Mouse (Mus musculus): ENCODE results near the gene Foxj2. TPM values are rescaled to one million over a fixed set of nuclear protein-coding genes. Genes with fewer than 3 reads are reported as not detected.

The Foxj2 gene
- polyA plus RNA-seq, 1 experiment from 2014 or later, result 7.8 TPM

GRCm38 (mm10) chr6:122820071-122820798, 521 bp downstream of the Foxj2 start:
- Histone ChIP-seq H3K27me3 (replicated peaks) (no peaks in the 10 kb centered on the region), H3K9me3 (replicated peaks) (no peaks in the 10 kb centered on the region), H3K4me2 (peak overlapping the region; percentile 90), H3K4me3 (peak overlapping the region; percentile 82), H3K36me3 (peaks cover 4% of the 10 kb centered on the region), H3K4me1 (replicated peaks) (peaks cover 42% of the 10 kb centered on the region), H3K27ac (ENCODE audit: poor library complexity, severe bottlenecking) (peak overlapping the region; percentile 80), H3K9ac (peak overlapping the region; percentile 94)
- peak; percentile 68 for ATAC-seq (ENCODE audit: insufficient number of reproducible peaks, low FRiP score)
- 0% methylated on average over 38 of the region's 38 CpGs for WGBS

GRCm38 (mm10) chr6:122820799-122821650, 1.3 kb downstream of the Foxj2 start:
- no peak for ATAC-seq (ENCODE audit: insufficient number of reproducible peaks, low FRiP score)

GRCm38 (mm10) chr6:122821822-122822221, 2.1 kb downstream of the Foxj2 start:
- WGBS, result 70% methylated on average over 9 of the region's 9 CpGs
- H3K4me2 ChIP-seq, result peak overlapping the region; percentile 90
- peaks cover 4% of the 10 kb centered on the region for H3K36me3 ChIP-seq
- peaks cover 55% of the 10 kb centered on the region for H3K4me1 ChIP-seq (replicated peaks)
- H3K9me3 ChIP-seq (replicated peaks), result no peaks in the 10 kb centered on the region
- H3K27ac ChIP-seq (ENCODE audit: poor library complexity, severe bottlenecking), result no peak overlapping the region
- ATAC-seq (ENCODE audit: insufficient number of reproducible peaks, low FRiP score), result no peak
- no peaks in the 10 kb centered on the region for H3K27me3 ChIP-seq (replicated peaks)
- peak overlapping the region; percentile 82; the same call in 1 of the 2 replicates for H3K4me3 ChIP-seq
- peak overlapping the region; percentile 94; the same call in 1 of the 2 replicates for H3K9ac ChIP-seq

More at GRCm38 (mm10) chr6:122820799-122821650, 1.3 kb downstream of the Foxj2 start:
- H3K4me2 ChIP-seq, result peak overlapping the region; percentile 90
- H3K9ac ChIP-seq, result peak overlapping the region; percentile 94
- no peaks in the 10 kb centered on the region for H3K9me3 ChIP-seq (replicated peaks)
- H3K36me3 ChIP-seq, result peaks cover 4% of the 10 kb centered on the region
- 29% methylated on average over 15 of the region's 15 CpGs for WGBS
- H3K4me3 ChIP-seq, result peak overlapping the region; percentile 82
- no peaks in the 10 kb centered on the region for H3K27me3 ChIP-seq (replicated peaks)
- peaks cover 50% of the 10 kb centered on the region for H3K4me1 ChIP-seq (replicated peaks)
- H3K27ac ChIP-seq (ENCODE audit: poor library complexity, severe bottlenecking), result no peak overlapping the region

- H3K4me3 ChIP-seq, result no peak overlapping the region
- 0 out of 2 replicates have a peak overlapping the region, but pooled peaks have one; percentile 40 for H3K27ac ChIP-seq (ENCODE audit: poor library complexity, severe bottlenecking)
- 56% methylated on average over 10 of the region's 10 CpGs for WGBS
- H3K27me3 ChIP-seq (replicated peaks), result no peaks in the 10 kb centered on the region
- H3K9me3 ChIP-seq (replicated peaks), result no peaks in the 10 kb centered on the region
- H3K4me1 ChIP-seq (replicated peaks), result peaks cover 57% of the 10 kb centered on the region
- no peak for ATAC-seq (ENCODE audit: insufficient number of reproducible peaks, low FRiP score)
- H3K9ac ChIP-seq, result no peak overlapping the region
- H3K4me2 ChIP-seq, result peak overlapping the region; percentile 29
- peaks cover 13% of the 10 kb centered on the region for H3K36me3 ChIP-seq
These were observed 4.4 kb downstream of the Foxj2 start for GRCm38 (mm10) chr6:122824086-122824485.

- H3K4me3 ChIP-seq, result no peak overlapping the region
- WGBS, result 79% methylated on average over 9 of the region's 9 CpGs
- no peak overlapping the region for H3K9ac ChIP-seq
- ATAC-seq (ENCODE audit: insufficient number of reproducible peaks, low FRiP score), result no peak
- no peaks in the 10 kb centered on the region for H3K27me3 ChIP-seq (replicated peaks)
- H3K36me3 ChIP-seq, result peaks cover 24% of the 10 kb centered on the region
- peaks cover 57% of the 10 kb centered on the region for H3K4me1 ChIP-seq (replicated peaks)
- no peaks in the 10 kb centered on the region for H3K9me3 ChIP-seq (replicated peaks)
- peak overlapping the region; percentile 94 for H3K4me2 ChIP-seq
- H3K27ac ChIP-seq (ENCODE audit: poor library complexity, severe bottlenecking), result peak overlapping the region; percentile 93; the same call in 1 of the 2 replicates
These were observed 5.5 kb downstream of the Foxj2 start for GRCm38 (mm10) chr6:122825166-122825565.

- Histone ChIP-seq H3K9me3 (replicated peaks) (no peaks in the 10 kb centered on the region), H3K4me1 (replicated peaks) (peaks cover 49% of the 10 kb centered on the region), H3K27me3 (replicated peaks) (no peaks in the 10 kb centered on the region), H3K4me2 (peak overlapping the region; percentile 94), H3K27ac (ENCODE audit: poor library complexity, severe bottlenecking) (peak overlapping the region; percentile 93), H3K4me3 (peak overlapping the region; percentile 56), H3K36me3 (peaks cover 33% of the 10 kb centered on the region), H3K9ac (peak overlapping the region; percentile 72)
- peak; percentile 94 for ATAC-seq (ENCODE audit: insufficient number of reproducible peaks, low FRiP score)
- 2% methylated on average over 29 of the region's 29 CpGs for WGBS
These were observed 6.4 kb downstream of the Foxj2 start for GRCm38 (mm10) chr6:122825923-122826742.

- no peak overlapping the region for H3K27ac ChIP-seq (ENCODE audit: poor library complexity, severe bottlenecking)
- peaks cover 33% of the 10 kb centered on the region for H3K4me1 ChIP-seq (replicated peaks)
- H3K9me3 ChIP-seq (replicated peaks), result no peaks in the 10 kb centered on the region
- 47% methylated on average over 13 of the region's 13 CpGs for WGBS
- peaks cover 48% of the 10 kb centered on the region for H3K36me3 ChIP-seq
- no peak overlapping the region for H3K9ac ChIP-seq
- ATAC-seq (ENCODE audit: insufficient number of reproducible peaks, low FRiP score), result no peak
- H3K4me3 ChIP-seq, result no peak overlapping the region
- H3K4me2 ChIP-seq, result no peak overlapping the region
- no peaks in the 10 kb centered on the region for H3K27me3 ChIP-seq (replicated peaks)
These were observed 8.4 kb downstream of the Foxj2 start for GRCm38 (mm10) chr6:122828086-122828485.

GRCm38 (mm10) chr6:122832880-122833279, 13.2 kb downstream of the Foxj2 start:
- WGBS, result 77% methylated on average over 7 of the region's 7 CpGs
- H3K27me3 ChIP-seq (replicated peaks), result no peaks in the 10 kb centered on the region

GRCm38 (mm10) chr6:122834365-122834764, 14.7 kb downstream of the Foxj2 start:
- 66% methylated on average over 4 of the region's 4 CpGs for WGBS
- Histone ChIP-seq H3K9me3 (replicated peaks) (peaks cover 6% of the 10 kb centered on the region; the same call in 1 of the 2 replicates), H3K36me3 (peaks cover 91% of the 10 kb centered on the region), H3K4me1 (replicated peaks) (no peaks in the 10 kb centered on the region), H3K27ac (ENCODE audit: poor library complexity, severe bottlenecking) (no peak overlapping the region), H3K4me3 (no peak overlapping the region), H3K27me3 (replicated peaks) (no peaks in the 10 kb centered on the region), H3K4me2 (no peak overlapping the region), H3K9ac (no peak overlapping the region)
- no peak for ATAC-seq (ENCODE audit: insufficient number of reproducible peaks, low FRiP score)

More at GRCm38 (mm10) chr6:122832880-122833279, 13.2 kb downstream of the Foxj2 start:
- Histone ChIP-seq H3K4me1 (replicated peaks) (no peaks in the 10 kb centered on the region), H3K9ac (no peak overlapping the region), H3K9me3 (replicated peaks) (peaks cover 6% of the 10 kb centered on the region; the same call in 1 of the 2 replicates), H3K4me3 (no peak overlapping the region), H3K36me3 (peaks cover 88% of the 10 kb centered on the region), H3K4me2 (no peak overlapping the region), H3K27ac (ENCODE audit: poor library complexity, severe bottlenecking) (no peak overlapping the region)
- no peak for ATAC-seq (ENCODE audit: insufficient number of reproducible peaks, low FRiP score)

GRCm38 (mm10) chr6:122836974-122837373, 17.3 kb downstream of the Foxj2 start:
- Histone ChIP-seq H3K4me2 (no peak overlapping the region), H3K9me3 (replicated peaks) (peaks cover 6% of the 10 kb centered on the region; the same call in 1 of the 2 replicates), H3K9ac (no peak overlapping the region), H3K4me1 (replicated peaks) (no peaks in the 10 kb centered on the region), H3K27ac (ENCODE audit: poor library complexity, severe bottlenecking) (no peak overlapping the region), H3K4me3 (no peak overlapping the region), H3K27me3 (replicated peaks) (no peaks in the 10 kb centered on the region), H3K36me3 (peaks cover 93% of the 10 kb centered on the region)
- no peak for ATAC-seq (ENCODE audit: insufficient number of reproducible peaks, low FRiP score)
- 100% methylated on average over 3 of the region's 3 CpGs for WGBS
